Mouse (Mus musculus): ENCODE results near the gene Ankrd53. TPM values are rescaled to one million over a fixed set of nuclear protein-coding genes. Genes with fewer than 3 reads are reported as not detected.
A peak's percentile ranks its signal among the peaks of the same experiment; 100 is the strongest.
"Not testable (repeated sequence)": the region's sequence is repeated elsewhere in the genome, so short reads cannot be mapped to it uniquely, and the experiment has no call there.

The Ankrd53 gene
- total RNA-seq, 2 experiments from 2014 or later, result not detected

- ATAC-seq (replicated peaks; ENCODE audit: low FRiP score, poor library complexity, severe bottlenecking), result no peak
These were observed 6.4 kb upstream of the Ankrd53 start for GRCm38 (mm10) chr6:83756051-83756450.

- ATAC-seq (replicated peaks; ENCODE audit: low FRiP score, poor library complexity, severe bottlenecking), result no peak
These were observed 512 bp downstream of the Ankrd53 start for GRCm38 (mm10) chr6:83762880-83763431.

- no peak for ATAC-seq (replicated peaks; ENCODE audit: low FRiP score, poor library complexity, severe bottlenecking)
These were observed 4.5 kb downstream of the Ankrd53 start for GRCm38 (mm10) chr6:83766982-83767381.

GRCm38 (mm10) chr6:83768485-83768884 is 6.0 kb downstream of the Ankrd53 start:
- no peak for ATAC-seq (replicated peaks; ENCODE audit: low FRiP score, poor library complexity, severe bottlenecking)

- ATAC-seq (replicated peaks; ENCODE audit: low FRiP score, poor library complexity, severe bottlenecking), result no peak
These were observed 11.7 kb downstream of the Ankrd53 start for GRCm38 (mm10) chr6:83774126-83774525.

GRCm38 (mm10) chr6:83774781-83775563 is 12.5 kb downstream of the Ankrd53 start:
- peak; percentile 21; the same call in 1 of the 2 replicates for ATAC-seq (replicated peaks; ENCODE audit: low FRiP score, poor library complexity, severe bottlenecking)

GRCm38 (mm10) chr6:83775638-83776293 is 13.3 kb downstream of the Ankrd53 start, which contains the start of gene Tex261:
Gene Tex261, minus strand, starts transcription at chr6:83775813.
- peak; percentile 75 for ATAC-seq (replicated peaks; ENCODE audit: low FRiP score, poor library complexity, severe bottlenecking)

GRCm38 (mm10) chr6:83778306-83778705 is 15.9 kb downstream of the Ankrd53 start:
- no peak for ATAC-seq (replicated peaks; ENCODE audit: low FRiP score, poor library complexity, severe bottlenecking)

GRCm38 (mm10) chr6:83779026-83779425 is 16.6 kb downstream of the Ankrd53 start:
- peak; percentile 65 for ATAC-seq (replicated peaks; ENCODE audit: low FRiP score, poor library complexity, severe bottlenecking)

GRCm38 (mm10) chr6:83786426-83786825 is 24.0 kb downstream of the Ankrd53 start:
- ATAC-seq (replicated peaks; ENCODE audit: low FRiP score, poor library complexity, severe bottlenecking), result no peak

GRCm38 (mm10) chr6:83788554-83788953 is 26.1 kb downstream of the Ankrd53 start:
- ATAC-seq (replicated peaks; ENCODE audit: low FRiP score, poor library complexity, severe bottlenecking), result no peak

GRCm38 (mm10) chr6:83790533-83790932 is 28.1 kb downstream of the Ankrd53 start:
- ATAC-seq (replicated peaks; ENCODE audit: low FRiP score, poor library complexity, severe bottlenecking), result not testable (repeated sequence)

GRCm38 (mm10) chr6:83791251-83791890 is 28.9 kb downstream of the Ankrd53 start:
- no peak for ATAC-seq (replicated peaks; ENCODE audit: low FRiP score, poor library complexity, severe bottlenecking)

GRCm38 (mm10) chr6:83794760-83795296 is 32.4 kb downstream of the Ankrd53 start, which contains the start of gene Nagk:
Gene Nagk, plus strand, starts transcription at chr6:83794982.
- peak; percentile 93 for ATAC-seq (replicated peaks; ENCODE audit: low FRiP score, poor library complexity, severe bottlenecking)

- no peak for ATAC-seq (replicated peaks; ENCODE audit: low FRiP score, poor library complexity, severe bottlenecking)
These were observed 33.1 kb downstream of the Ankrd53 start for GRCm38 (mm10) chr6:83795492-83795900.

GRCm38 (mm10) chr6:83796686-83797085 is 34.2 kb downstream of the Ankrd53 start:
- no peak for ATAC-seq (replicated peaks; ENCODE audit: low FRiP score, poor library complexity, severe bottlenecking)

GRCm38 (mm10) chr6:83802033-83802432 is 39.6 kb downstream of the Ankrd53 start:
- no peak for ATAC-seq (replicated peaks; ENCODE audit: low FRiP score, poor library complexity, severe bottlenecking)

- ATAC-seq (replicated peaks; ENCODE audit: low FRiP score, poor library complexity, severe bottlenecking), result no peak
These were observed 40.4 kb downstream of the Ankrd53 start for GRCm38 (mm10) chr6:83802846-83803245.

- no peak for ATAC-seq (replicated peaks; ENCODE audit: low FRiP score, poor library complexity, severe bottlenecking)
These were observed 53.4 kb downstream of the Ankrd53 start for GRCm38 (mm10) chr6:83815801-83816200.
